8 mouse cellular contexts compared by ENCODE assay signal in the genomic region with DNA sequence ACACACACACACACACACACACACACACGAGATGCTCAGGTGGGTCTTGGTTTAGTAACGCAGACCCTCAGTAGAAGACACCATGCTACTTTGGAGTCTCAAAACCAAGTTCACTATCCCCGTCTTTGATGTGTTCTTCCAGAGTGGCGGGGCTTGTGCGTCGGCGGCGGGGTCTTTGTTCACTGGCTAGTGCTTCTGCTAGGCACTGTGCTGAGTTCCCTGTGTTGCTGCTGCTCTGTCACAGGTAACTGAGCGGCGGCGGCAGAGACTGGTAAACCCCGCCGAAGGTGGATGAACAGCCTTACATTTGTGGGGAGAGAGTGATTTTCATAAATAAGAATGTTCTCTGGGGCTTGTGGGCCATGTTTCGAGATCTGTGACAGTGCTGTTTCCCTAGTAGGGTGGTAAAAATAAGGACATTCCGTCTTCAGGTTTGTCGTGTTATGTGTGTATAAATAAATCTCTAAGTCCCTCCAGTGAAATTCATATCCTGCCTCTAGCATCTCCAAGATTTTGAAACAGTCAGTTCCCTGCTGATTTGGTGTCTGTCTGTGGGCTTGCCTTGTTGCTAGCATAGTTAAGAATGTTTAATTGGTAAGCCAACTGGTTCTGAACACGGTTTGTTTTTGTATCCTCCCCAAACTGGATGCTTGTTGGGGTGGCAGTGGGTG. TPM values are rescaled to one million over a fixed set of nuclear protein-coding genes. Genes with fewer than 3 reads are reported as not detected.
DNase-seq lines count a peak whose midpoint lies in the region; ATAC-seq and TF ChIP-seq lines count a peak whose summit lies in the region.

No protein-coding gene starts in this region.

- no peaks in the 10 kb centered on the region for H3K9me3 ChIP-seq in hindbrain, embryonic 11.5 days (ENCODE audit: control insufficient read depth, low read length)
- H3K9me3 ChIP-seq in midbrain, embryonic 13.5 days: no peaks in the 10 kb centered on the region

- DNase-seq in kidney, adult 2 months: no peak
- no peak for DNase-seq in kidney, adult 8-10 months
- peak; percentile 27 to 42 for DNase-seq in cerebellum, postnatal 36 days
- DNase-seq in hindbrain, embryonic 11.5 days (ENCODE audit: low spot score): peak; percentile 40
- no peak for DNase-seq in right cerebral cortex, postnatal 4 days
- no peak for DNase-seq in retina, postnatal 1 day
- DNase-seq in Muller cell, postnatal 12 days (ENCODE audit: inconsistent ontology term): no peak

- no peaks in the 10 kb centered on the region for H3K36me3 ChIP-seq in kidney, adult 2 months (ENCODE audit: control insufficient read depth, insufficient read depth, low read length)
- no peaks in the 10 kb centered on the region for H3K36me3 ChIP-seq in hindbrain, embryonic 11.5 days (ENCODE audit: control insufficient read depth, insufficient read depth, low read length)
- H3K36me3 ChIP-seq in midbrain, embryonic 13.5 days: no peaks in the 10 kb centered on the region

- peak overlapping the region; percentile 97 for H3K9ac ChIP-seq in hindbrain, embryonic 11.5 days (ENCODE audit: low read depth, low read length)
- peak overlapping the region; percentile 98 for H3K9ac ChIP-seq in midbrain, embryonic 13.5 days (replicated peaks)

- H3K4me2 ChIP-seq in hindbrain, embryonic 11.5 days (replicated peaks; ENCODE audit: low read depth, low read length): peak overlapping the region; percentile 92
- peak overlapping the region; percentile 80 for H3K4me2 ChIP-seq in midbrain, embryonic 13.5 days (replicated peaks)

- no peak for ATAC-seq in hindbrain, embryonic 11.5 days (ENCODE audit: low FRiP score)
- ATAC-seq in midbrain, embryonic 13.5 days: no peak

- H3K27me3 ChIP-seq in kidney, adult 2 months (replicated peaks; ENCODE audit: control insufficient read depth, insufficient read depth, low read length): no peaks in the 10 kb centered on the region
- H3K27me3 ChIP-seq in hindbrain, embryonic 11.5 days (ENCODE audit: control insufficient read depth, insufficient read depth, low read length): no peaks in the 10 kb centered on the region
- H3K27me3 ChIP-seq in midbrain, embryonic 13.5 days: peaks cover 18% of the 10 kb centered on the region

- peaks cover 24% of the 10 kb centered on the region for H3K4me1 ChIP-seq in kidney, adult 2 months (ENCODE audit: control insufficient read depth, insufficient read depth, low read length)
- H3K4me1 ChIP-seq in hindbrain, embryonic 11.5 days (replicated peaks; ENCODE audit: control insufficient read depth, insufficient read depth, low read length): no peaks in the 10 kb centered on the region; the same call in 1 of the 2 replicates
- H3K4me1 ChIP-seq in midbrain, embryonic 13.5 days (replicated peaks): peaks cover 54% of the 10 kb centered on the region

- peak overlapping the region; percentile 69 for H3K4me3 ChIP-seq in kidney, adult 2 months (ENCODE audit: insufficient read depth, low read depth, low read length)
- peak overlapping the region; percentile 92 for H3K4me3 ChIP-seq in hindbrain, embryonic 11.5 days (ENCODE audit: low read depth, low read length)
- peak overlapping the region; percentile 71 for H3K4me3 ChIP-seq in midbrain, embryonic 13.5 days (replicated peaks)

- WGBS in kidney, adult 2 months: 15% methylated on average over 17 of the region's 17 CpGs
- 30% methylated on average over 17 of the region's 17 CpGs for WGBS in hindbrain, embryonic 11.5 days
- WGBS in midbrain, embryonic 13.5 days: 20% methylated on average over 17 of the region's 17 CpGs

- H3K27ac ChIP-seq in kidney, adult 2 months (ENCODE audit: insufficient read depth, low read depth, low read length): peak overlapping the region; percentile 29
- peak overlapping the region; percentile 36; the same call in 1 of the 2 replicates for H3K27ac ChIP-seq in hindbrain, embryonic 11.5 days (ENCODE audit: low read depth, low read length)
- peak overlapping the region; percentile 89 for H3K27ac ChIP-seq in midbrain, embryonic 13.5 days

- TF ChIP-seq POLR2A in kidney, adult 2 months (IDR thresholded peaks at IDR 0.05; ENCODE audit: low read depth, low read length): no peak

- no peak for TF ChIP-seq CTCF in kidney, adult 2 months (conservative IDR thresholded peaks at IDR 0.05; ENCODE audit: insufficient read depth, insufficient read length, low read depth, low read length)

RNA-seq across cellular contexts. Expression of a gene that starts 1.9 kb away (rescaled TPM):
- 37.0 and 37.2 TPM in 2 replicates for polyA plus RNA-seq in kidney, adult 2 months (2012; rRNA removed)
- polyA plus RNA-seq in hindbrain, embryonic 11.5 days (2014; fragmentation: Nextera tagmentation; extraction: Ambion mirVana): 16.2 and 17.1 TPM in 2 replicates
- polyA plus RNA-seq in midbrain, embryonic 13.5 days (2015; fragmentation: Nextera tagmentation; extraction: Ambion mirVana): 18.2 and 19.2 TPM in 2 replicates

RNA-seq across cellular contexts. Expression of a gene that starts 47.4 kb away (rescaled TPM):
- 33.4 and 34.1 TPM in 2 replicates for polyA plus RNA-seq in kidney, adult 2 months (2012; rRNA removed)
- polyA plus RNA-seq in hindbrain, embryonic 11.5 days (2014; fragmentation: Nextera tagmentation; extraction: Ambion mirVana): 4.8 and 5.5 TPM in 2 replicates
- 5.3 and 5.5 TPM in 2 replicates for polyA plus RNA-seq in midbrain, embryonic 13.5 days (2015; fragmentation: Nextera tagmentation; extraction: Ambion mirVana)

RNA-seq across cellular contexts. Expression of a gene that starts 48.2 kb away (rescaled TPM):
- polyA plus RNA-seq in kidney, adult 2 months (2012; rRNA removed): 6.2 and 7.0 TPM in 2 replicates
- polyA plus RNA-seq in hindbrain, embryonic 11.5 days (2014; fragmentation: Nextera tagmentation; extraction: Ambion mirVana): 4.5 and 5.0 TPM in 2 replicates
- polyA plus RNA-seq in midbrain, embryonic 13.5 days (2015; fragmentation: Nextera tagmentation; extraction: Ambion mirVana): 1.7 and 2.4 TPM in 2 replicates

Comparison
In these comparisons a context has a peak if more than half of its experiments do, and no peak if none do; other contexts are left out.
1. DNase-seq: peak in cerebellum, postnatal 36 days (2 of 2) and hindbrain, embryonic 11.5 days (single experiment); none in kidney, adult 2 months (single experiment), kidney, adult 8-10 months (0 of 2), right cerebral cortex, postnatal 4 days (single experiment), retina, postnatal 1 day (single experiment) and Muller cell, postnatal 12 days (single experiment).
2. H3K27ac ChIP-seq: peak in every context shown above with its lines; median percentile 89 in midbrain, embryonic 13.5 days; 36 in hindbrain, embryonic 11.5 days; 29 in kidney, adult 2 months.
3. Peak in every context shown above with its lines, with median percentiles within 50 percentile points of each other: H3K4me3 ChIP-seq.